Mouse (Mus musculus): ENCODE results near the gene Smc5.

The Smc5 gene

DNA sequence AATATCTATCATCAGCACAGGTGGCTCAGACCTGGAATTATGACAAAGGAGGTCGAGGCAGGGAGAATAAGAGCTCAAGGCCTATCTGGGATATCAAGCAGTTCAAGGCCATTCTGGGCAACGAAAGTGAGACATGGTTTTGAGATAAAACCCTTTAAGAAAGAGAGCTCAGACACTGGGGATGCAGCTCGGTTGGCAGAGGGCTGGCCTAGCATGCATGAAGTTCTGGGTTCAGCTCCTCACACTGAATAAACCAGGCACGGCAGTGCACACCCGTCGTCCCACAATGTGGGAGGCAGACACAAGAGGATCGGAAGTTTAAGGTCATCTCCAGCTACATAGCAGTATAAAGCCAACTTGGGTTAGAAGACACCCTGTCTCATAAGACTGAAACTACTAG is 84.7 kb downstream of the Smc5 start:
- DNase-seq, result no peak

DNA sequence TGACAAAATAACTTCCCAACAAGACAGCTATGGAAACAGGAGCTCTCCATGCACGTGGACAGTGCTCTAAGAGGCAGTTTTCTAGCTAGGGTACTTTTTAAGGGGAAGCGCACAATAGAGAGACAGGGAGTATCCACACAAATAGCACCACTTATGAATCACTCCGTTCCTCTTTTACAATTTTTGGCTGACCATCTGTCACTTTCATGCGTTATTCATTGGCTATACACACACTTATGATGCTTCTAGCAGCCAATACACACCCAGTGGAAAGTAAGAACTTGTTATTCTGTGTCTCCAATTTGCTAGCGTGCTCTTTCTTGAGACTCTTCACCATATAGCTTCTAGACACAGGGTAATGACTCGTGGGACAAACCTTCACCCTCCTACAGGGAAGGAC is 86.0 kb downstream of the Smc5 start:
- DNase-seq, result no peak

DNA sequence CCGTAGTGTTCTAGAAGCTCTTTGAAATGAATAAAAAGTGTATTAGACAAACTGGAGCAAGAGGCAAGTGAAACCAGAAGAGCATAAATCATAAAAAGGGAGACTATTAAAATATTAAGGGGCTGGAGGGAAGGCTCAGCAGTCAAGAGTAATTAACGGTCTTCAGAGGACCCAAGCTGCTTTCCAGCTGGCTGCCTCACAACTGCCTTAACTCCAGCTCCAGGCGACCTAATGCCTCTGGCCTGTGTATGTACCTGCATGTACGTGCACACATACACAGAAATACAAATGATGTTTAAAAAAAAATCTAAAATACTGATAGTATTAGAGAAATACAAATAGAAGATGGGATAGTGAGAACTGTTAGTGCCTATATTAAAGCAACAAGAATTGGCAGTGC is 89.6 kb downstream of the Smc5 start:
- DNase-seq, result no peak

DNA sequence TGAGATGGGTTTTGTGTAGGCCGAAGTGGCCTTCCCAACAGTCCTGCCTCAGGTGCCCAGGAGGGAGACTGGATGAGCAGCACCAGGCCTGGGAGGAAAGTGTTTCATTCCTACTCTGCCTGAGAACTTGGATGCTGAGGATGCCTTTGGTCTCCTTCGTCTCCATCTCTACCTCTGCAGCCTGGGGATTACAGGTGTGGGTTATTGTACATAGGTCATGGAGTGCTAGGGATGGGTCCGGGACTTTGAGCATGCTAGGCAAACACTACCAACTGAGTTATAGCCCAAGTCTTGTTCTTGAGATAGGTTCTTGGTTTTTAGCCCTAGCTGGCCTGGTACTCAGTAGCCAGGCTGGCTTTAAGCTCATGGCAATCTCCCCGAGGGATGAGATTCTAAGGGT is 90.2 kb downstream of the Smc5 start:
- no peak for DNase-seq

DNA sequence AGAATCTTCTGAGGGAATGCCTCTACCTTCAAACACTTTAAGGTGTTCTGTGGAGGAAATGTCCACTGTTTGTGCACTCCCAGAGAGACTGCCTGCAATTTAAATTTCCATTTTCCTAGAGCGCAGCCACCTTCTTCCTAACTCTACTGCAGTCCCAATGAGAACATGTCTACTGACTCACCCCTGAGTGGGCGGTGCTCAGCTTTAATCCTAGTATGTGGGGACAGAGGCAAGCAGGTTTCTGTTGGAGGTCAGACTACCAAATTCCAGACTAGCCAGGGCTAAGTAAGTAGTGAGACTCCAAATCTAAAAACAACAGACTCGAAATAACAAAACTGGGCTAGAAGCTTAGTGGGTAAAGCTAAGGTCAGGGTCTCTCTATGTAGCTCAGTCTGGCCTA is 95.2 kb downstream of the Smc5 start:
- DNase-seq, result no peak

DNA sequence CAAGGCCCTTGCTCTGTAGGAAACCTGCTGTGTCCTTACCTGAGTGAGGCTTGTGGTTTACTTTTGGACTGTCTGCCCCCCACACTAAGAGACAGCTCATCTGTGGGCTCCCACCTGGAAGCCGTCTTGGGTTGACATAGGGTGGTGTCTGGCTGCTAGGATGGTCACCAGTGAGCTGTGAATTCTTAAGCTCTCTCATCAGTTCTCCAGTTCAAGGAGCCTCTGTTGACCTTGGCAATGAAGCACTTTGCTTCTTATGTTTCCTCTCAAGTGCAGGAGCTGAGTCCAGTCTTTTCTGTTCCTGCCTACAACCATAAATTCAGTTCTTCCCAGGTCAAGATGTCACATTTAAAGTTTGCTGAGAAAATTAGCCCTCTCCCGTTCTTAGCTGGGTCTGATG is 98.2 kb downstream of the Smc5 start:
- no peak for DNase-seq

DNA sequence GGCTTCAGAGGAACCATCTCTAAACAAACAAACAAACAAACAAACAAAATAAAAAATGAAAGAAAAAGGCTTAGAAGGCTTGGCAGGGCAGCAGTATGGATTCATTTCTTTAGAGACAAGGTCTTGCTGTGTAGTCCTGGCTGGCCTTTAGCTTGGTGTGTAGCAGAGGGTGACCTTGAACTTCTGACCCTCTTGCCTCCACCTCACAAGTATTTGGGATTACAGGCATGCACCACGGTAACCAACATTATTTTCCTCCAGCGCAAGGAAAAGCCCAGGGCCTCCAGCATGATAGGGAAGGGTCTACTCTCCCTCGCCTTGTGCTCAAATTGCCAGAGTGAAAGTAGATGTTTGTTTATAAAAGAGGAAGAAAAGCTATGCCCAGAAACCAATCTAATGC is 98.6 kb downstream of the Smc5 start:
- DNase-seq, result no peak

DNA sequence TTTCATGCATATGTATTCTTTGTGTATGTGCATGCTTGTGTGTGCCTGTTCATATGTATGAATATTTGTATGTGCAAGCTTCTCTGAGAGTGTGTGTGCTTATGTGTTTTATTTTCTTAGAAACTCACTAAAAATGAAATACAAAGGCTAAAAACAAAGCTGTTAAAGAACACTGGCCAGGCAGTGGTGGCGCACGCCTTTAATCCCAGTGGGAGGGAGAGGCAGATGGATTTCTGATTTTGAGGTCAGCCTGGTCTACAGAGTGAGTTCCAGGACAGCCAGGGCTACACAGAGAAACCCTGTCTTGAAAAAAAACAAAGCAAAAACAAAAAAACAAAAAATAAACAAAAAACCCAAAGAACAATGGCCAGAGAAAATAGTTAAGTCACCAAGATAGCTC is 102.6 kb downstream of the Smc5 start:
- DNase-seq, result no peak

DNA sequence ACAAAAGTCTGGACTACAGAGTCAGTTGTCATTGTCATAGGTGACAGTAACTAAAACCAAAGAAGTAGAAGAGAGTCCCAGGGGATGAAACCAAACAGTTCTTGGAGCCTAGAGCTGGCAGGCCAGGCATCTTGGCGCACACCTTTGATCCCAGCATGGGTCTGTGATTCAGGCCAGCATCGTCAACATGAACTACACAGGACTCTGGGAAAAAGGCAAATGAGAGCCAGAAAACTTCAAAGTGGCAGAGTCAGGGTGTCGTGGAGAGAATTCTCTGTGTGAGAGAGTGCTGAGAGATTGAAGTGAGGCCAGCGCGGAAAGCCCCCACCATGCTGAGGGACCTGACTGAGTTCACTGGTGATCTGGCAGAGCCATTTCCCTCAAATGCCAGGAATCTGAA is 103.2 kb downstream of the Smc5 start:
- DNase-seq, result no peak

DNA sequence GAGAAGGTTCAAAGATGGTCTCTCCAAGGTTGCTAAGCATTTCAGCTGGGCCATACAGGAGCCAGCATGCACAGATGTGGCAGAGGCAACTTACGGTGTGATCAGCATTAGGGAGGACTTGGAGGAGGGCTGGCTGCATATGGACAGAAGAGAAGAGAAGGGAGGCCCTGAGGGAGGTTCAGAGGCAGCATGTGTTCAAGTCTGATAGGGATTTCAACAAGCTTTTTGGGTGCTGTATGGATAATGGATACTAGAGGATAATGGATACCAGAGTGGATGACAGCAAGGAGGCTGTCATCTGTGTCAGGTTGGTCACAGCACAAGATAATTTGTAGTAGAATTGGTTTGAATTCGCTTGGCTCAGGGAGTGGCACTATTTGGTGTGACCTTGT is 104.0 kb downstream of the Smc5 start:
- DNase-seq, result no peak

DNA sequence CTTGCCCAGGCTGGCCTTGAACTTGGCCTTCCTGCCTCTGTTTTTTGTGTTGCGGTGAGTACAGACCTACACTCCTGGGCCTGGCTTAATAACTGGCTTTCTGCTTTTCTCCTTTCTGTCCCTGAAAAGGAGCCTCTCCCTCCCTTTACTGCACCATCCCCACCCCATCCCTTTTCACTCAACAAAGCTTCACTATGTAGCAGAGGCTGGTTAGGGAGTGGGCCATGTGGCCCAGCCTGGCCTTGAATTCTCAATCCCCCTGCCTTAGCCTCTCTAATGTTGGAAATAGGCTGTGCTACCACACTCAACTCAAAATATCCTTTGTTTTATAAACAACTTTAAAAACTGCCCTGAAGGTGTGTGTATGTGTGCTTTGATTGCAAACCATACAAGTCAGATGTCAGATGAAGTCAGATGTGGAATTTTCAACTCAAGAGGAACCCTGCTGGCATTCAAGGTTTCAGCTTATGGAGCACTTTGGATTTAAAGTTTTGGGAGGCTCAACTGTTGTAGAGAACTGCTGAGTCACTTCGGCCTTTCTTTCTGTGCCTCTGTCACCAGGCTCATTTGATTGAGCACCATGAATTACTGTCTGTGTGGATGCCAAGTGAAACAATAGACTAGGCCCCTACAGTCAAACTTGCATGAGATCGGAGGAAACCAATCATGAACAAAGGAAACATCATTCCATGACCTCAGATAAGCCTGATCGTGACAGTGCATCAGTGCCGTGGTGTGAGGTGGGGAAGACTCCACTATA is 104.6 kb downstream of the Smc5 start:
- DNase-seq, result no peak

DNA sequence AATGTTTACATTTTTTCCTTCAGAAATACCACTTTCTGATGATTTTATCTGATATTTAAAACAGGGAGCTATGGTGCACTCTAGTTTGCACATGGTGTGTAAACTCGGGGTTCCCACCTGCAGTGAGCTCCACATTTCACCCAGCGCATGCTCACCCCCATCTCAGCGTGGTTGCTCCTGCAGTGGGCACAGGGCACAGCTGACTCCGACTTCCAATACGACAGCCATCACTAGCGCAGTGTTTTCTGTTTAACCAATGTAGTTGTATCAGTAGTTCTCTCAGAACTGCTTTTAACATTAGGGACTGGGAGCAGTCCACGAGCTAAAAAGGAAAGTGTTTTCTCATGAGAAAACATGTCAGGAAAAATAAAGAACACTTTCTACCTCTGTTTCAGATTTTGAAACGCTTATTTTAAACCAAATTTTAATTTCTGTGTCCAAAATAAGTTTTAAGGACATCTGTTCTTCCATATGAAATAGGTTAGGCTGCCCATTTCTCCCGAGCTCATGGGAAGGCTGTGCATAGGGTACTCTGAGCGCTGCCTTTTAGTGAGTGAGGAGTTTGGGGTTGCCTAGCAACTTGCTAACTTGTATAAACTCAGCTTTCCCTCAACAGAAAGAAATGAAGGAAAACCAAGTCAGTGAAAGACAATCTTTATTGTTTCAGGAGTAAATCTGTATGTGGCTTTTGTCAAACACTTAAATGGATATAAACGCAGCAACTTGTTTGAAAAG is 107.0 kb downstream of the Smc5 start:
- DNase-seq, result no peak

DNA sequence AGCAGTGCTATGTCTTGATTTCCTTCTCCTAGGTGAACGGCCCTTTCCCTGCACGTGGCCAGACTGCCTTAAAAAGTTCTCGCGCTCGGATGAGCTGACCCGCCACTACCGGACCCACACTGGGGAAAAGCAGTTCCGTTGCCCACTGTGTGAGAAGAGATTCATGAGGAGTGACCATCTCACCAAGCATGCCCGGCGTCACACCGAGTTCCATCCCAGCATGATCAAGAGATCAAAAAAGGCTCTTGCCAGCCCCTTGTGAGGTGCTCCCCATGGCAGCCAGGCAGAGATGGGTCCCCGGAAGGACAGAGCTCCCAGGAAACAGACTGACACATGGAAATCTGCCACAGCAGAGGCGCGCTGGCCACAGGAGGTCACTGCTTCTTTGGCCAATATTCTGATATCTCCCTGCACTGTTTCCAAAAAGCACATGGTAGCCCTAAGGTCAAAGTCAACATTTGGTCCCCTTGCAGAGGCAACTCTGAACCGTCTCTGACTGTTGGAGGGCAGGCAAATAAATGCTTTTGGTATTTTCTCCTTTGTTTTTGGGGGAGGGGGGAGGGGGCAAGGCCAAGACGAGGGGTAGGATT is 109.0 kb downstream of the Smc5 start:
- DNase-seq, result no peak

DNA sequence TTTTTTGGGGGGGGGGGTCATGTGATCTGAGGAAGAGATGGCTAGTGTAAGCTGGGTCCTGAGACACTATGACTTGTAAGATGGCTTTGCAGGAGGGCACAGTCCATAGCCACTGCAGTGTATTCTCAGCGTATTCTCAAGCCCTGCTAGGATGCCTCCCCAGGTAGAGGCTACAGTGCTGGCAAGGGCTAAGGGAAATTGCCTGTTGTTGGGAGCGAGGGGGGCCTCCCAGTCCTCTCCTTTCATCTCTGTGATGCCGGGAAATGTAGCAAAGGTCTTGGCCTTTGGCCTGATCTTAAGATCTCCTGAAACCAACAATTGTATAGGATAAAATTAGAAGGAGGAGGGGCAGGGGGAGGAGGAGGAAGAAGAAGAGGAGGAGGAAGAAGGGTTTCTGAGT is 110.3 kb downstream of the Smc5 start:
- DNase-seq, result no peak

DNA sequence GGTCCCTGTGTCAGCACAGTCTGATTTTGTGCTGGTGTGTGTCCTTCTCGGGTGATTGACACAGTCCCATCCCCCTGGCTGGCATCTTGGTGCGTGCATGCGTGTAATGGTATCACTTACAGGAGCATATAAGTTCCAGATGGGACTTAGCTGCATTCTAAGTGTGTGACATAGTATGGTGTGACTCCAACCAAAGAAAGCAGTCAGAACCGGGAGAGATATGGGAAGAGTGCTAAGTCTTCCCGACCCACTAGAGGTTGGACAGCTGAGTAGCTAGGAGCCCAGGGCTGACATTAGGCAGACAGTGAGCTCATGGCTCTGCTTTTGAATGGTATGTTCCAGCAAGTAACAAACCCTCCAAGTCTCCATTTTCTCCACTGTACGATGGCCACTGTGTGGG is 110.8 kb downstream of the Smc5 start:
- no peak for DNase-seq

DNA sequence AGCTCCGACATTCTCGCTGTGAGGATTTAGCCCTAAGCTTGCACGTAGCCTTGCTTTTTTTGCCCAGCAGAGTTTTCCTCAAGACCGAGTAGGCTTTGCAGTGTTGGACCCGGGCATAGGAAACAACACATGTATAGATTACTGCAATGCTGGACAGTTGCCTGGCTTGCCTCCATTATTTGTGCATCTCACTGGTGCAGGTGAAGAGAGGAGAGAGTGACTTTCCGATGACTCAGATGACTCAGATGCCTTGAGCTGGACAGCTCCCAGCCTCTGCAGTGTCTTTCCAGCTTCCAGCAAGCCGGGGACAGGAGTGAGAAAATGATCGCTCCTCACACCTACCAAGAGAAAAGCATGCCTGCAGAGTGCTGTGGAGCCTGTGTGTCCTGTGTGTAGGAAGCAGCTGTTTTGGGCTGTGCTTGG is 111.3 kb downstream of the Smc5 start:
- DNase-seq, result no peak

DNA sequence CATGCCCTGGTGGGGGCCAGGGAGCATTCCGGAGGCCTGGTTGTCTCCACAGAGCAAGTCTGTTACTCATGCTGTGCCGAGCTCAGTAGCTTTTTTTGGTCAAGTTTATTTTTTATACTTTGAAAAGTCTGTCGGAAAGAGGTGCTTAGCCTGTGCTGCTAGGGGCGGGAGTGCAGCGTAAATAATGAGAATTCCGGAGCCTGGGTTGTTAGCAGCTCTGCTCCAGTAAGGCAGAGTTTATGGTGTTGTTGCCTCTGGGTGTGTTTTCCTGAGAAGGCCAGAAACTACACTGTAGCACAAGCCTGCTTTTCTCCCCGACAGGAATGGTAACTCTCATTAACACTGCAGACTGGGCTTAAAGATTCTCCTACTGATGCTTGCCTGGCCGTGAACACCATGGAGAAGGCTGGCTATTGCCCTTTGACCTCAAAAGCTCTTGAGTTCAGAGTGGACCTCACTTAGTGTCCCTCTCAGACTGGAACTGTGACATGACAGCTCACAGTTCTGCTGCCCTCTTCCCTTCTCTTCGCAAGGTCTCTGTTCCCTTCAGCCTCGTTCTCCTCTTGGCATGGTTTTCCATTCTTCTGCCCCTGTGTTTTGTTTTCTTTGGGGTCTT is 113.8 kb downstream of the Smc5 start:
- no peak for DNase-seq

Measured in thymus, postnatal 4 days (tissue).